Mouse (Mus musculus): ENCODE data around the gene Cep83. TPM values are rescaled to one million over a fixed set of nuclear protein-coding genes. Genes with fewer than 3 reads are reported as not detected.

Cep83 gene
- polyA plus RNA-seq, 1 experiment from 2014 or later = 24.5 TPM

DNA sequence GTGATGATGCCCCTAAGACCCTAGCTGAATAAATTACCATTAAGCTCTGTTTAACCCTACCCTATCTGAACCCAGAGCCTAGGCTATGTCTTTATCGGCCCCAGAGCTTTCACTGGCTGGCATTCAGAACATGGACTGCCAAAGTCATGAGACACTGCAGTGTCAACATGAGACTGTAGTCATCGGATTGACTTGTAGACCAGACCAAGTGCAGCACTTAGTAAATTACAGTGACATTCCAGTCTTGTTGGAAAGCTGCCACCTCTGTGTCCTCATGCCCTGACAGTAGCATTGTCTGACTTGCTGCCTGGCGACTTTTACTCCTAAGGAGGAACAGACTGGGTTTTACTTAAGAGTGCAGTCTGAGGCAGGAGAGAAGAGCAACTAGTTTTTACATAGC, 100.8 kb downstream of the Cep83 start:
- Histone ChIP-seq H3K4me2 (ENCODE audit: low read depth, severe bottlenecking) (no peak overlapping the region), H3K27ac (replicated peaks; ENCODE audit: low read depth, low read length) (no peak overlapping the region), H3K9me3 (ENCODE audit: control insufficient read depth, low read length) (no peaks in the 10 kb centered on the region), H3K9ac (ENCODE audit: low read length) (no peak overlapping the region), H3K4me1 (ENCODE audit: control insufficient read depth, insufficient read depth, low read length) (no peaks in the 10 kb centered on the region), H3K36me3 (ENCODE audit: control insufficient read depth, insufficient read depth, low read length) (no peaks in the 10 kb centered on the region), H3K27me3 (ENCODE audit: control insufficient read depth, insufficient read depth, low read length) (no peaks in the 10 kb centered on the region), H3K4me3 (ENCODE audit: low read depth, low read length) (no peak overlapping the region)
- WGBS = 87% methylated on average over 3 of the region's 3 CpGs
- ATAC-seq (ENCODE audit: insufficient number of reproducible peaks, low FRiP score, low TSS enrichment, low read depth) = no peak
- no peak for DNase-seq (ENCODE audit: low spot score)

- 93% methylated on average over 3 of the region's 3 CpGs for WGBS
- Histone ChIP-seq H3K27me3 (ENCODE audit: control insufficient read depth, insufficient read depth, low read length) (no peaks in the 10 kb centered on the region), H3K4me2 (ENCODE audit: low read depth, severe bottlenecking) (no peak overlapping the region), H3K4me1 (ENCODE audit: control insufficient read depth, insufficient read depth, low read length) (no peaks in the 10 kb centered on the region), H3K4me3 (ENCODE audit: low read depth, low read length) (no peak overlapping the region), H3K9me3 (ENCODE audit: control insufficient read depth, low read length) (no peaks in the 10 kb centered on the region), H3K27ac (replicated peaks; ENCODE audit: low read depth, low read length) (no peak overlapping the region), H3K36me3 (ENCODE audit: control insufficient read depth, insufficient read depth, low read length) (no peaks in the 10 kb centered on the region), H3K9ac (ENCODE audit: low read length) (no peak overlapping the region)
- ATAC-seq (ENCODE audit: insufficient number of reproducible peaks, low FRiP score, low TSS enrichment, low read depth) (no peak), DNase-seq (ENCODE audit: low spot score) (no peak)
Measured at GRCm38 (mm10) chr10:94793914-94794313, 105.5 kb downstream of the Cep83 start.

GRCm38 (mm10) chr10:94794666-94795244, 106.3 kb downstream of the Cep83 start:
- H3K4me2 ChIP-seq (ENCODE audit: low read depth, severe bottlenecking) = no peak overlapping the region
- 90% methylated on average over 5 of the region's 5 CpGs for WGBS
- H3K36me3 ChIP-seq (ENCODE audit: control insufficient read depth, insufficient read depth, low read length) = no peaks in the 10 kb centered on the region
- H3K9ac ChIP-seq (ENCODE audit: low read length) = no peak overlapping the region
- H3K27ac ChIP-seq (replicated peaks; ENCODE audit: low read depth, low read length) = no peak overlapping the region
- no peaks in the 10 kb centered on the region for H3K27me3 ChIP-seq (ENCODE audit: control insufficient read depth, insufficient read depth, low read length)
- no peak overlapping the region for H3K4me3 ChIP-seq (ENCODE audit: low read depth, low read length)
- no peaks in the 10 kb centered on the region for H3K4me1 ChIP-seq (ENCODE audit: control insufficient read depth, insufficient read depth, low read length)
- DNase-seq (ENCODE audit: low spot score) = no peak
- no peak for ATAC-seq (ENCODE audit: insufficient number of reproducible peaks, low FRiP score, low TSS enrichment, low read depth)
- no peaks in the 10 kb centered on the region for H3K9me3 ChIP-seq (ENCODE audit: control insufficient read depth, low read length)

- H3K9ac ChIP-seq (ENCODE audit: low read length) = no peak overlapping the region
- 75% methylated on average over 5 of the region's 5 CpGs for WGBS
- no peaks in the 10 kb centered on the region for H3K9me3 ChIP-seq (ENCODE audit: control insufficient read depth, low read length)
- no peaks in the 10 kb centered on the region for H3K36me3 ChIP-seq (ENCODE audit: control insufficient read depth, insufficient read depth, low read length)
- DNase-seq (ENCODE audit: low spot score) (no peak), ATAC-seq (ENCODE audit: insufficient number of reproducible peaks, low FRiP score, low TSS enrichment, low read depth) (no peak)
- H3K27ac ChIP-seq (replicated peaks; ENCODE audit: low read depth, low read length) = no peak overlapping the region
- H3K4me3 ChIP-seq (ENCODE audit: low read depth, low read length) = no peak overlapping the region
- H3K4me2 ChIP-seq (ENCODE audit: low read depth, severe bottlenecking) = no peak overlapping the region
- no peaks in the 10 kb centered on the region for H3K27me3 ChIP-seq (ENCODE audit: control insufficient read depth, insufficient read depth, low read length)
- no peaks in the 10 kb centered on the region for H3K4me1 ChIP-seq (ENCODE audit: control insufficient read depth, insufficient read depth, low read length)
Measured at GRCm38 (mm10) chr10:94798128-94798527, 109.7 kb downstream of the Cep83 start.

- no peak overlapping the region for H3K27ac ChIP-seq (replicated peaks; ENCODE audit: low read depth, low read length)
- no peaks in the 10 kb centered on the region for H3K36me3 ChIP-seq (ENCODE audit: control insufficient read depth, insufficient read depth, low read length)
- H3K9me3 ChIP-seq (ENCODE audit: control insufficient read depth, low read length) = no peaks in the 10 kb centered on the region
- no peak overlapping the region for H3K4me3 ChIP-seq (ENCODE audit: low read depth, low read length)
- no peak for DNase-seq (ENCODE audit: low spot score)
- H3K4me2 ChIP-seq (ENCODE audit: low read depth, severe bottlenecking) = no peak overlapping the region
- no peaks in the 10 kb centered on the region for H3K27me3 ChIP-seq (ENCODE audit: control insufficient read depth, insufficient read depth, low read length)
- WGBS = 62% methylated on average over 2 of the region's 2 CpGs
- no peak overlapping the region for H3K9ac ChIP-seq (ENCODE audit: low read length)
- no peak for ATAC-seq (ENCODE audit: insufficient number of reproducible peaks, low FRiP score, low TSS enrichment, low read depth)
- no peaks in the 10 kb centered on the region for H3K4me1 ChIP-seq (ENCODE audit: control insufficient read depth, insufficient read depth, low read length)
Measured at GRCm38 (mm10) chr10:94799485-94800239, 111.2 kb downstream of the Cep83 start.

GRCm38 (mm10) chr10:94800677-94801354, 112.4 kb downstream of the Cep83 start:
- Histone ChIP-seq H3K4me1 (ENCODE audit: control insufficient read depth, insufficient read depth, low read length) (no peaks in the 10 kb centered on the region), H3K9me3 (ENCODE audit: control insufficient read depth, low read length) (no peaks in the 10 kb centered on the region), H3K9ac (ENCODE audit: low read length) (no peak overlapping the region), H3K27ac (replicated peaks; ENCODE audit: low read depth, low read length) (no peak overlapping the region), H3K4me2 (ENCODE audit: low read depth, severe bottlenecking) (no peak overlapping the region), H3K27me3 (ENCODE audit: control insufficient read depth, insufficient read depth, low read length) (no peaks in the 10 kb centered on the region), H3K4me3 (ENCODE audit: low read depth, low read length) (no peak overlapping the region), H3K36me3 (ENCODE audit: control insufficient read depth, insufficient read depth, low read length) (no peaks in the 10 kb centered on the region)
- WGBS = 81% methylated on average over 7 of the region's 7 CpGs
- DNase-seq (ENCODE audit: low spot score) (no peak), ATAC-seq (ENCODE audit: insufficient number of reproducible peaks, low FRiP score, low TSS enrichment, low read depth) (no peak)

DNA sequence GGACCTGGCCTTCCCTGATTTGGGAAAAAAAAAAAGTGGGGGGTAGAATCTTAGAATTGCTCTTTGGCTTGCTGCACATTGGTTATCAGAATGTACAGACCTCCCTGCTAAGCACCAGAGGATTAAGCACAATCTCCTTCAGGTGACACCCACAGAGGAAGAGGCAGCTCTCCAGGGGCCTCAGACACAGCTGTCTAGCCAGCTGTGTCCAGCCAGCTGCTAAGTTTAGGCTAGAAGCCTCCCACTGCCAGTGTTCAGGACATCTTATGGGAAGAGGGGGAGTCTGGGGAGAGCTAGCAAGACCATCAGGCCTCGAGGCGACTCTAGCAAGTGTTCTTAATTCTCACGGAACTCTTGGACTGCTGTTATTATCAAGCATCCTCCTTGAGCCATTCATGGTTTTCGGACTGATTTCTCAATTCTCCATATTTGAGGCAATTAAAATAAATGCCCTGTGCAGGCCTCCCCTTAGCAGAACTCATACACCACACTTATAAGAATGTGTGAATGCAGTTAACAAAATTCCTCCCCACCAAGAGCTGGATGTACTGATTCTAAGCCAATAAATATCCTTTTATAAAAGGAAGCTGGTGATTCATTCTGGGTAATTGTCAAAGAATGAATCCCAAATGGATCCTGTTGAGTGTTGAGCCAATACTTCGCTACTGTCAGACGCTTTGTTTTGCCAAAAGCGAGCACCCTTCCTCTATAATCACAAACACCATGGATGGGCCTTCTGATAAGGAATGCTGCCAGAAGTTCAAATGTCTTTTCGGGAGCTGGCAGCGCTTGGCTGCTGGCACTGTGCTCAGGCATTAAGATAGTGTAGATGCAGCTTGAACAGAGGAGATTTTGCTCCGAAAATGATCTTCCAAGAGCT, 115.8 kb downstream of the Cep83 start:
- Histone ChIP-seq H3K9ac (ENCODE audit: low read length) (no peak overlapping the region), H3K27ac (replicated peaks; ENCODE audit: low read depth, low read length) (no peak overlapping the region), H3K36me3 (ENCODE audit: control insufficient read depth, insufficient read depth, low read length) (no peaks in the 10 kb centered on the region), H3K4me2 (ENCODE audit: low read depth, severe bottlenecking) (no peak overlapping the region), H3K9me3 (ENCODE audit: control insufficient read depth, low read length) (no peaks in the 10 kb centered on the region), H3K4me3 (ENCODE audit: low read depth, low read length) (no peak overlapping the region), H3K4me1 (ENCODE audit: control insufficient read depth, insufficient read depth, low read length) (no peaks in the 10 kb centered on the region), H3K27me3 (ENCODE audit: control insufficient read depth, insufficient read depth, low read length) (no peaks in the 10 kb centered on the region)
- DNase-seq (ENCODE audit: low spot score) = no peak
- ATAC-seq (ENCODE audit: insufficient number of reproducible peaks, low FRiP score, low TSS enrichment, low read depth) = no peak
- WGBS = 86% methylated on average over 10 of the region's 10 CpGs

DNA sequence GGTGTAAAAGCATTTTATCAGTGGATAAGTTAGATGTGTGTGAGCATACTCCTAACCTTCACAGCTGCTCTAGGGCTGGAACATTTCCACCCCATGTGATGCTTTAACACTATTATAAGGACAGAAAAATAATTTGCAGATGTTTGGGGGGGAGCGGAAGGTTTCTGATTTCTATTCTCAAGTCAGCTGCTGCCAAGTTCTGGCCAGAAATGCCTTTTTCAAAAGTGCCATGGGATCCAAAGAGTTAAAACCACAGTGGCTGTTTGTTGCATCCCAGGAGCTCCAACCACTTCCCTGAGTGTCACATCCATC, 116.4 kb downstream of the Cep83 start:
- H3K4me2 ChIP-seq (ENCODE audit: low read depth, severe bottlenecking) = no peak overlapping the region
- DNase-seq (ENCODE audit: low spot score) (no peak), ATAC-seq (ENCODE audit: insufficient number of reproducible peaks, low FRiP score, low TSS enrichment, low read depth) (no peak)

More for the DNA sequence above, 116.4 kb downstream of the Cep83 start:
- Histone ChIP-seq H3K4me3 (ENCODE audit: low read depth, low read length) (no peak overlapping the region), H3K27ac (replicated peaks; ENCODE audit: low read depth, low read length) (no peak overlapping the region), H3K36me3 (ENCODE audit: control insufficient read depth, insufficient read depth, low read length) (no peaks in the 10 kb centered on the region), H3K9me3 (ENCODE audit: control insufficient read depth, low read length) (no peaks in the 10 kb centered on the region), H3K27me3 (ENCODE audit: control insufficient read depth, insufficient read depth, low read length) (no peaks in the 10 kb centered on the region), H3K4me1 (ENCODE audit: control insufficient read depth, insufficient read depth, low read length) (no peaks in the 10 kb centered on the region), H3K9ac (ENCODE audit: low read length) (no peak overlapping the region)
- WGBS = 94% methylated on average over 1 of the region's 1 CpGs
